Mouse (Mus musculus) liver, postnatal 0 days (tissue): ENCODE measurements at regions not wholly inside any gene's neighbourhood (a gene's known extent, or its start where the extent isn't known, plus 50 kb on each side); places are given as distances from the start of the nearest gene placed in this dataset.

Experiments used
- CTCF ChIP-seq: sonication (generic); IDR thresholded peaks from 2 replicates; pipeline ENCODE4 v1.5.1; 2016; ENCODE audit warnings: antibody characterized with exemption, low read depth
- EP300 ChIP-seq: IDR thresholded peaks from 2 replicates; pipeline ENCODE4 v1.6.1; 2016; ENCODE audit warnings: antibody characterized with exemption, low read depth, mild to moderate bottlenecking

DNA sequence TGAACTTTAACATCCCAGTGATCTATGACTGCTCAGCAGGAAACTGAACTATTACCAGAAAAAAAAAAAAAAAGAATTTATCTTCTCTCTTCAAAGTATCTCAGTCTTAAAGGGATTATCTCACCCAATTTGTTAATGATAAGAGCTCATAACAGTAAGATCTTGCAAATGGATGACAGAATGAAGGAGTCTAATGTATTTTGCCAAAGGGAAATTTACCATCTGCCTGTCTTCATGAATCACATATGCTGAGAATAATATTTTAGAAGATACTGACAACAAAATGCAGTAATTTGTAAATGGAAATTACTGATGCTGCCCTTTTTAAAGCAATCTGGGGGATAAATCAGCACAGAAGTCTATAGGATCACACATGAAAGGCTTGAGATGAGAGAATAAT lies 103.9 kb upstream of the Sp4 start:
- TF ChIP-seq CTCF (no peak), EP300 (no peak)
